Mouse (Mus musculus) ES-E14 (cell line): ENCODE measurements around the gene Fndc5.

Experiments
- CHD2 ChIP-seq: IDR thresholded peaks from 2 replicates; pipeline ENCODE4 v1.6.1; 2014; ENCODE audit warnings: mild to moderate bottlenecking, low read depth, low read length, inconsistent platforms
- HCFC1 ChIP-seq: IDR thresholded peaks from 2 replicates; pipeline ENCODE4 v1.6.1; 2012; ENCODE audit warnings: low read length, inconsistent platforms, borderline replicate concordance; ENCODE audit not compliant: insufficient read depth
- MAFK ChIP-seq: IDR thresholded peaks from 2 replicates; pipeline ENCODE4 v1.6.1; 2014; ENCODE audit warnings: mild to moderate bottlenecking, low read depth, low read length, inconsistent platforms; ENCODE audit not compliant: insufficient read depth
- ZC3H11A ChIP-seq: IDR thresholded peaks from 2 replicates; pipeline ENCODE4 v1.6.1; 2012; ENCODE audit warnings: low read depth, mild to moderate bottlenecking, inconsistent platforms, low read length, borderline replicate concordance
- ZNF384 ChIP-seq: IDR thresholded peaks from 2 replicates; pipeline ENCODE4 v1.6.1; 2012; ENCODE audit warnings: low read depth, low read length, inconsistent platforms

- no peak for TF ChIP-seq ZNF384
- TF ChIP-seq CHD2, result no peak
- TF ChIP-seq ZC3H11A, result no peak
- TF ChIP-seq HCFC1, result no peak
- TF ChIP-seq MAFK, result no peak
These were observed 4.0 kb downstream of the Fndc5 start for GRCm38 (mm10) chr4:129140808-129141207.
